Mouse (Mus musculus) 3134 (cell line): Measurements from ENCODE around the gene Klf1.

ENCODE experiments used
- DNase-seq: peaks from one replicate; pipeline ENCODE4 v3.0.0-alpha.2; 2011; ENCODE audit warnings: low spot score; ENCODE audit not compliant: insufficient read length; ENCODE audit errors: extremely low read depth

The Klf1 gene

DNA sequence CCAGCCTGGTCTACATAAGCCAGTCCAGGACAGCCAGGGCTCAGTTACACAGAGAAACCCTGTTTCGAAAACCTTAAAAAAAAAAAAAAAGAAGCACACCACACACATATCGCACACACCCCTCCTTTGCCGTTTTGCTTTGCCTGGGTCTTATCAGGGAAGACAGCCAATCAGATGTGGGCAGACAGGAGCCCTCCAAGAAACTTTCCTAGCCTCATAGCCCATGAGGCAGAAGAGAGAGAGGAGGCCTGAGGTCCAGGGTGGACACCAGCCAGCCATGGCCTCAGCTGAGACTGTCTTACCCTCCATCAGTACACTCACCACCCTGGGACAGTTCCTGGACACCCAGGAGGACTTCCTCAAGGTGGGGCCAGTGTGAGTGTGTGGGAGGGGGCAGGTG is at the start of gene Klf1:
Gene Klf1, plus strand, starts transcription at position 177 of the 400 bp plus-strand sequence.
- no peak for DNase-seq

DNA sequence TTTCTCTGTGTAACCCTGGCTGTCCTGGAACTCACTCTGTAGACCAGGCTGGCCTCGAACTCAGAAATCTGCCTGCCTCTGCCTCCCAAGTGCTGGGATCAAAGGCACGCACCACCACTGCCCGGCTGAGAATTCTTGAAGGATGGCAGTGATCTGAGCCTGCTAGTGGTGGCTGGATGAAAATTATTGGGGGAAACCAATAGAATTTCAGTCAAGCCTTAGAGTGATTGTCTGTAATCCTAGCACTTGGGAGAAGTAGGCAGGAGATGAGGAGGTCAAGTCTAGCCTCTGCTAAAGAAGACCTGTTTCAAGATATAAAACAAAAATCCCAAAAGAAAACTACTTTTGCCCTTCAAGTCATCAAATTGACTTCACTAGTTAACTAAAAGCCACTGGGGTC is 45.3 kb upstream of the Klf1 start:
- DNase-seq: no peak

DNA sequence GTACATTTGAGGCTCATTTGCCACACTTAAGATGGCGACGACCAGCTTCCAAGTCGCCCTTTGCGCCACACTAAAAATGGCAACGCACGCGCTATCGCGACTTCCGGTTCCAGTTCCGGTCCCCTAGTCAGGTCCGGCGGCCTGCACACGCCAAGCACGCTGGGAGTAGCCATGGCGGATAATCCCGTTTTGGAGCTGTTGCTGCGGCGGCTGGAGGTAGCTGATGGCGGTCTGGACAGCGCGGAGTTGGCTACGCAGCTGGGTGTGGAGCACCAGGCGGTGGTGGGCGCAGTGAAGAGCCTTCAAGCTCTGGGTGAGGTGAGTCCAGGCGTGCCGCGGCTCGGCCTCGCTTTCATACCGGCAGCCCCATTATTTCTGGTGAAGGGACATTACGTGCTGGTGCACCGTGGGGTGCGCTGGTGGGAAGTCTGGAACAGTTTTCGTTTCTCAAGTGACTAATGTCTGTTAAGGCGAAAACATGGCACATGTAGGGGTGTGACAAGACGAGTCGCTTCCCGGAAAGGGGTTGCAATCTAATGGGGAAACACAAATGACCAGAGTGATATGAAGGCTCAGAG is 44.8 kb upstream of the Klf1 start, which contains the start of gene Farsa:
Gene Farsa, plus strand, starts transcription at position 126 of the 578 bp plus-strand sequence.
- peak; percentile 90 for DNase-seq

DNA sequence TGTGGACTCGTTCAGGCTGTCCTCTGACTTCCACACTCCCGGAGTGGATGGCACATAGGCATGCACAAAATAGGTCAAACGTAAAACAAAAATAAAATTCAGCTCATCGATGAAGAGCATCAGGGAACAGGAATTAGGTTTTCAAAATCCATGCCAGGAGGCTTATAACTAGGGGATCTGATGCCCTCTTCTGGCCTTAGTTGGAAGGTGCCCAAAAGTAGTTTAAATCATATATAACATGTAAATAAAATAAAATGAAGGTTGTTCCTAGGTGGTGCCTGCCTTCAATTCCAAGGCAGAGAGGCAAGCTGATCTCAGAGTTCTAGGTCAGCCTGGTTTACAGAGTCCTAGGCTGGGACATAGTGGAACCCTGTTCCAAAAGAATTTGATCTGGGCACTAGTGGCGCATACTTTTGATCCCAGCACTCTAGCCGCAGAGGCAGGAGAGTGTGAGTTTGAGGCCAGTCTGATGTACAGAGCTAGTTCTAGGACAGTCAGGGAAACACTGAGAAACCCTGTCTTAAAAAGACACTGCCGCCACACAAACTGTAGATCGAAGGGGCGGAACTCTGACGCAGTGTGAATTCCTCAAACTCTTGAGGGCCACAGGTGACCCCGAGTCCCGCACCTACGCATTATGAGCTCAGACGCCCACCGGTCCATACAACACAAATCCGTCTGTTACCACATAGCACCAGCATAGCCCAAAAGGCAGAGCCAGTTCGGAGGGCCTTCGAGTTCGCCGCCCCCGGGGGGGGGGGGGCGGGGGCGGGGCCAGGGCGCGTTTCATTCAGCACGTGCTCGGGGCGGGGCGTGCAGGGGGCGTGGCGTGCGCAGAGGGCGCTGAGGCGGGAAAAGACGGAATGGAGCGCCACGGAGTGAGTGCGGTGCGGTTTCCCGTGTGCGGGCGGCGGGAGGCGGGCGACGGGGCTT is 30.1 kb upstream of the Klf1 start, which contains the start of gene Syce2:
Gene Syce2, plus strand, starts transcription at position 736 of the 933 bp plus-strand sequence.
- no peak for DNase-seq

DNA sequence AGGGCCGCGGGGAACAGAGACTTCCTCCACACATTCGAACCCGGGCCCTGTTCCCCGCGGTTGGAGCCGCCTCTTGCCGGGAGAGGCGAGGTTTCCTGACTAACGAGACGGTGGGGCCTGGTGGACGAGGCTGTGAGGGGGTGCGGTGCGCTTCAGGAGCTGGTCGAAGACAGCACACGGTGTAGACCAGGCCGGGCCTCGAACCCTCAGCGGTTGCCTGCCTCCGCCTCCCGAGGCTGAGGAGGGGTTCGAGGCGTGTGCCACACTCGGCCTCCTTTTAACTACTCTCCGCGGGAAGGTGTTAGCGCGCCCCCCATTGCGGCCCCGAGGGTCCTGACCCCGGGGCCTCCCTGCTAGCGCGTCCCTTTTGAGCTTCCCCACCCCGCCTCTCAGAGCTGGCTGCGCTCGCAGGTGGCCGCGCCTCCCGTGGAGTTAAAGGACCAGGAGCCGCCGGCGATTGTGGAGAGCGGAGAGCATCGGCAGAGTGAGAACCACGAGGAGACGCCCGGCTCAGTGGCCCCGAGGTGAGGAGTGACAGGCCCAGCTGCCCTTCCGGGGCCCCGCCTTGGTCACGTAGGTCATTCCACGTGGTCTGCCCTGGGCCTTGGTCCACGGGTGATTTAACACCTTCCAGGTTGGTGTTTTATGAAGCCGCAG is 29.3 kb upstream of the Klf1 start:
- peak; percentile 17 for DNase-seq

DNA sequence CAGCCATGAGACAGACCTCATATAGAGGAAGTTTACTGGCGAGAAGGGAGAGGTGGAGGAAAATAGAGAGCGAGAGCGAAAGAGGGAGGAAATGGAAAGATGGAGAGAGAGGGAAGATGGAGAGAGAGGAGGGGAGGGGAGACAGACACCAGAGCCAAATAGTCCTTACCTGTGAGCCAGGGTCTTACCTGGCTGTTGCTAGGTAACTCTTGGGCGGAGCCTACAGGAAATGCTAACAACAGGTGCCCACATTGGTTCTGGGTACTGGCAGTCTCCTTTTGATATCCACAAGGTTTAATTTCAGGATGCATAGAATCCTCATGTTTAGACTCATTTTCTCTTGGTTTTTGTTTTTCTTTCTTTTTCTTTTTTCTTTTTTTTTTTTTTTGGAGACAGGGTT is 28.7 kb upstream of the Klf1 start:
- DNase-seq: no peak

DNA sequence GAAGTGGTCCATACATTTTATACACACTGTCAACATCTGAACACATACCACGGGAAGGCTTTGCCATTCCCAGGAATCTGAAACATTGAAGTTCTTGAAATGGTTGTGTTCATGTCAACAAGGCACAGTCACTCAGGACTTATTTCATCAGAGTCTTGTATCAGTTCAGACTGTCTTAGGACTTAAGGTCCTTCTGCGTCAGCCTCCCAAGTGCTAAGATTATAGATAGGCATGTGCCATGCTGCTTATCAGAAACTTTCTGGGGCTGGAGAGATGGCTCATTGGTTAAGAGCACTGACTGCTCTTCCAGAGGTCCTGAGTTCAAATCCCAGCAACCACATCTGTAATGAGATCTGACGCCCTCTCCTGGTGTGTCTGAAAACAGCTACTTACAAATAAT is 27.4 kb upstream of the Klf1 start:
- DNase-seq: no peak

DNA sequence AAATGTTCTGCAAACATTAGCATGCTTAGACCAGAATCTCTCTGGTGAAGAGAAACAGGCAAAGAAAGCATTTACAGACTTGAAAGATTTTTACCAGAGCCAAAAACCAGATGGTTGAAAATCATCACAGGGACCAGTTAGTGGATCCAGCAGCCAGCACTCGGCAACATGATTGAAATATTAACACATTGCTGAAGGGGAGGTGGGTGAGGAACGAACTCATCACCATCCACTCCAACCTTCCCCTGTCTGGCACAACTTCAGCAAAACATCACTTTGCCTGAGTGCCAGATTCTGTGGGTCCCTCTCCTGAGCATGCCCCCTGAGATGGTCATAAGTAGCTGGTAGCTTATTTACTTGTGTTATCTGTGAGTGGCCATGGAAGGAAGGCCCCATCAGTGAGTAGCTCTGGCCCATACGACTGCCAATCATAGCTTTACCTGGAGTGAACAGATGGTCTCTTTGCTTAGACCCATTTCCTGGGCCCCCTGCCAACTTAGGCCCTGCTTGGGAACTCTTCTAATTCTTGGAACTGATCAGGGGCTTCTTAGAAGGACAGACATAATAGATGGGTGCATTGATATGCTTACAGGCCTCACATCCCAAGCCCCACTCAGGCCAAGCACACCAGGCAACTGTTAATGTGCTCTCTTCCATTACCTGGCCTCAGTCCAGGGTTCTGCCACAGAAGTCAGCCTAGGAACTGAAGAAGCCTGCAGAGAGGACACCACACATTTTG is 24.3 kb upstream of the Klf1 start:
- no peak for DNase-seq

DNA sequence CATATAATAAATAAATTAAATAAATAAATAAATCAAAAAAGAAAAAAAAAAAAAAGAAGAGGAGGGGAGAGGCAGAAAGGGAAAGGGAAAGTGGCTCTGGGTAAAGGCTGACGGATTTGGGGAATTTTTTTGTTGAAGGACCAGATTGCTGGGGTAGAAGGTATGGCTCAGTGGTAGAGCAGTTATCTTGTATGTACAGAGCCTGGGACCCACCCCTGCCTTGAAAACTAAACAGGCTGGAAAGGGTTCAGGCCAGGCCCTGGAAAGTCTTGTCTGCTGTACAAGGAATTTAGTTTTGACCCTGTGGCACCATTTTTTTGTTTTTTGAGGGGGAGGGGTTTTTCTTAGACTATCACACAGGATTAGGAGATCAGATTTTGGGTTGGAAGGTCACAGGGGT is 22.8 kb upstream of the Klf1 start:
- no peak for DNase-seq

DNA sequence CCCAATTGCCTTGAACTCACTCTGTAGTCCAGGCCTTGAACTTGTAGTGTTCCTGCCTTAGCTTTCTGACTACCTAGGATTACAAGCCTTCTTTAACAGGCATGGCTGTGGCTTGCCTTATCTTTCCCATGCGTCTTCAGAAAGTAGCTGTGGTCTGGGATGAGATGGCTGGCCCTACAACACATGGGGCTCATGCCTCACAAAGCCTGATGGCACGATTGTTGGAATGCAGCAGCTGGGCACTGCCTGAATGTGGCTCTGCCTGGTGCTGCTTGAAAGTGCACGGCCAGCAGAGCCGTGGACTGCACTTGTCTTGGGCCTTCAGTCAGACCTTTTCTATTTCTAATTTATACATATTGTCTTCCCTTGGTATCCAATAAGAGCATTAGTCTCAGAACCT is 17.0 kb upstream of the Klf1 start:
- no peak for DNase-seq

DNA sequence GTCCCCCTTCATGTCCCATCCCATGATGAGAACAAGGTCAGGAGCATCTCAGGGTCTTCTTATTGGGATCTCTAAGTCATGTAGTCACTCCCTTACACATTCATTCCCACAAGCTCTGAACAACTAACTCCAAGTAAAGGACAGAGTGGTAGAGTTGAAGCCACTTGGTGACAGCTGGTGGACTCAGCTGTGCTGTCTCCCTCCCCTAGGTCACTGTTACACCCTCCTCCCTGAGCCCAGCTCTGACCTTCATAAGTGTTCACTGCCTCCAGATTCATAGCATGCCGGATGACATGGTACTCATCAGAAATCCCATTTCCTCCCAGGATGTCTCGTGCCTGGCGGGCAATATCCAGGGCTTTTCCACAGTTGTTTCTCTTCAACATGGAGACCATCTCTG is 13.4 kb upstream of the Klf1 start:
- no peak for DNase-seq

DNA sequence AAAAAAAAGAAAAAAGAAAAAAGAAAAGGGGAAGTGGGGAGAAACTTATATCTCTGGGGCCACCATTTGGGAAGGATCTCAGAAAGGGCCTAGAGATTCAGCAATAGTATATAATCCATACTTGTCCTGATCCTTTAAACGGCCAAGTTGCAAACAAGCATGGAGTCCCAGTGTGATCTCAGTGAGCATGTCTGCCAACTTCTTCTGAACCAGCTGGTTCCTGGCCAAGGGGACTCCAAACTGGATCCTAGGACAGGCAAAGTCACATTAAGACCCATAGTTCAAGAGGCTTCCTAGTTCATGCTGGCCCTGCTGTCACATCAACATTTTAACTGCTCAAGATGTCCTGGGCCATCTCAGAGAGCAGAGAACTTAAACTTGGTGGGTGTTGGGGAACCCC is 12.6 kb upstream of the Klf1 start:
- DNase-seq: no peak

DNA sequence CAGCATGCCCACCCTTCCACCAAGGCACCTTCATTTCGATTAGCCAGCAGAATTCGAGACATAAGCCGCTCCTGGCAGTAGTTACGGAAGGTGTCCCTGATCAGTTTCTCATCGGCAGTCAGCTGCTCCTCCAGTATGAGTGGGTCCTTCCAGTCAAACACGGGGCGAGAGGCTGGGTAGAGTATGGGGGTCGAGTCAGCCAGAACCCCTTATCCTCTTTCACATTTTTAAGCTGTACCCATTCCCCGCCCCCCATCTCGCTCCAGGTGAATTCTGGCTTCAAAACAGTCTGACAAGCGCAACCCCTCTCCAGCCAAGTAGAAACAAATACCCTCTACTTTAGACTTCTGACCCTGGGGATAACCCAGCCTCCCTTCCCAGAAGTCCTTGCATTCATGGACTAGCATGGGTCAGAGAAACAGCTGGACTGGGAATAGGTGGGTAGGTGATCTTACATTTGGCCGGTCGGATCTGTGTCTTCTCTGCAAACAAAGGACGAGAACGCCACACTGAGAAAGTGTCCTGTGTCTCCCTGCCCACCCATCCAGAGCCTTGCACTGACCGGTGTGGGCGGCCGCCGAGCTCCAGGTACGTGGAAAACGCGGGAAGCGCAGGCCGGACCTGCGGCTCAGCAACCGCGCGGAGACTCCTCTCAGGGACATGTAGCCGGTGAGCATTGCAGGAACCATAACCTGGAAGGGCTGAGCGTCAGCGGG is 8.6 kb upstream of the Klf1 start:
- DNase-seq: no peak

DNA sequence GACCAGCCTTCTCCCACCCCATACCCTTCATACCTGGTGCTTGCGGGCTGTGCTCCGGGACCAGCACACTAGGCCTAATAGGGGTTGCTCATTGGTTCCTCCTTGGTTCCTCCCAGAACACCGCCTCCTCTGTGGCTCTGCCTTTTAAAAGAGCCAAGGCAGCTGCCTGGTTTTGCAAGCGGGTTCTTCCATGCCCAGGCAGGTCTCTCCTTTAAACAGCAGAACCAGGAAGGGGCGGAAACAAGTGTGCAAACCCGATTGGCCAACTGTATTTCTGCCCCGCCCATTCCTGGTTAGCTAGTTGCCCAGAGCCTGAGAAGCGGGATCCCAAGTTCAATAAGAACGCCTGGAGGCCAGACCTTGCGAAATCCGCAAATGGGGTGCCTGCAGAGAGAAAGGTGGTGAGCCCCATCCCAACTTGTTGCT is 8.0 kb upstream of the Klf1 start, which contains the start of gene Gcdh:
Gene Gcdh, minus strand, starts transcription at position 213 of the 426 bp plus-strand sequence.
- peak; percentile 80 for DNase-seq

DNA sequence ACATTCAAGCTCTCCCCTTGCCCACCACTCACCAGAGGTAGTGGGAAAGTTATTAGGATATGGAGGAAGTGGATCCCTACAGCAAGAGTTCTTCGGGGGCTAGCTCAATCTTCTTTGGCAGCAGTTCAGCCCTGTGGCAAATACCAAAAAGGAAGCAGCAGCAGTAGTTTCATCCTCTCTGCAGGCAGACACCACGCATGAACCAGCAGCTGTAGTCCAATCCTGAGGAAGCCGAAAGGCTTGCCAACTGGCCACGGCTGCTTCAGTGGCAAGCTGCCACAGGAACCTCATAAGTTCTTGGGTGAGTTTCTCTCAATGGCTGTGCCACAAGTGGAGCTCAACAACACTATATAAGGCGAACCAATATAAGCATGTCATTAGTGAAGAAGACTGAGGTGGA is 5.8 kb upstream of the Klf1 start:
- no peak for DNase-seq

DNA sequence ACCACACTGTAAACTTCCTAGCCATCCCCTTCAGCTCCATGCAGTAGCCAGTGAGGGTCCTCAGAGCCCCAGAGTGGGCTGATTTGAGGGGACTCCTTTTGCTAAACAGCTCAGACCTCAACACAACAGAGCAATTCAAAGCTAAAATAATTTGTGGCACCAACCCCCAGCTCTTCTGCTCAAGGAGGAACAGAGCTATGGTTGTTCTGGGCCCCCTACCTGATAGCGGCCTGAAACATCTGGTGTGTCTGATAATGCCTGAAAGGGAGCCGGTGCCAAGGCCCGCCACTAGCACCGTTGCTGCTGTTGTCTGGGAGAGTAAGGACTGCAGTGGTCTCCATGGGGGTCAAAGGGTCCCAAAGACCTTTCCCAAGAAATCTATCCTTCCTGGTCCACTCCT is 657 bp upstream of the Klf1 start:
- no peak for DNase-seq

DNA sequence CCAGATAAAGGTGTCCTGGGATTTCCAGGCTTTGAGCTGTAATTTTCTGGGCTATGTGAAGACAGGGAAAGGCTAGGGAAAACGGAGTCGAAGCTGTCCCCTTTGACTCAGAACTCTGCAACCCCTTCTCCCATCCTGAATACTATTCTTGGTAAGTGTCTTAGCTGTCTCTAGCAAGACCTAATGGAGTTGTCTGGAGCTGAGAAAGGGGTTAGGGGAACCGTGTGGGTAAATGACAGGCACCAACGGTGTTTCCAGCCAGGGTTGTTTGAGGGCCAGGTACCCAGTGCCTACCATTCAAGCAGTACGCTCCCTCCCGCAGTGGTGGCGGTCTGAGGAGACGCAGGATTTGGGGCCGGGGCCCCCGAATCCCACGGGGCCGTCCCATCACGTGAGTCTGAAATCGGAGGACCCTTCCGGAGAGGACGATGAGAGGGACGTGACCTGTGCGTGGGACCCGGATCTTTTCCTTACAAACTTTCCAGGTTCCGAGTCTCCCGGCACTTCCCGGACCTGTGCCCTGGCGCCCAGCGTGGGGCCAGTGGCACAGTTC is 715 bp downstream of the Klf1 start:
- DNase-seq: no peak

DNA sequence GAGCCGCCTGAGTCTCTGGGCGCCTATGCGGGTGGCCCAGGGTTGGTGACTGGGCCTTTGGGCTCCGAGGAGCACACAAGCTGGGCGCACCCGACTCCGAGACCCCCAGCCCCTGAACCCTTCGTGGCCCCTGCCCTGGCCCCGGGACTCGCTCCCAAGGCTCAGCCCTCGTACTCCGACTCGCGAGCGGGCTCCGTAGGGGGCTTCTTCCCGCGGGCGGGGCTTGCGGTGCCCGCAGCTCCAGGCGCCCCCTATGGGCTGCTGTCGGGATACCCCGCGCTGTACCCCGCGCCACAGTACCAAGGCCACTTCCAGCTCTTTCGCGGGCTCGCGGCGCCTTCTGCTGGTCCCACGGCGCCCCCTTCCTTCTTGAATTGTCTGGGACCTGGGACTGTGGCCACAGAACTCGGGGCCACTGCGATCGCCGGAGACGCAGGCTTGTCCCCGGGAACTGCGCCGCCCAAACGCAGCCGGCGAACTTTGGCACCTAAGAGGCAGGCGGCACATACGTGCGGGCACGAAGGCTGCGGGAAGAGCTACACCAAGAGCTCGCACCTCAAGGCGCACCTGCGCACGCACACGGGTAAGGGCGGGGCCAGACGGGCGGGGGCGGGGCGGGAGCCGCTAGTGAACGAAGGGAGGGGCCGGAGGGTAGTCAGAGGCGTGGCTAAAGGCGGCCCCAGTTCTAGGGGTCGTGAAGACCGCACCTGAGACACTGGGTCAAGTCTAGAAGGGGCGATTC is 1.4 kb downstream of the Klf1 start:
- peak; percentile 86 for DNase-seq

DNA sequence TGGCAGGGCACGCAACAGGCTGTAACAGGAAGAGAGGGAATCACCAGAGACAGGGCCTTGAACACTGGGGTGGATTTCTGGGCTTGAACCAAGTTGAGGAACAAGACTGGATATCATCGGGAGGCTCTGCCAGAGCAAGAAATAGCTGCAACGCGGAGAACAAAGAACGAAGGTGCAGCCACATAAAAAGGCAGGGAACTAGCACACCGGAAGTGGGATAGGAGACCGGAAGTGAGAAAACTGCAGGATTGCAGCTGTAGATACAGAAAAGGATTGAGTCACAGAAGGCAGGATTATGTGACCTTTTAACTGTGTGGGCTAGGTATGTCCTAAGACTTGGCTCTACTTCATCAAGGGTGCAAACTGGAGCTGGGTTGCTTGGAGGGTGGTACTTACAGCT is 2.6 kb downstream of the Klf1 start:
- DNase-seq: no peak
